Mouse (Mus musculus) heart, adult 2 months (tissue): Measurements from ENCODE around the gene Ano8. TPM values are rescaled to one million over a fixed set of nuclear protein-coding genes. Genes with fewer than 3 reads are reported as not detected.

Experiments used
- DNase-seq, 2 experiments: peaks; one replicate each; pipeline ENCODE4 v3.0.0; 2021
- H3K27ac ChIP-seq: fragments of 200-600 bp; 2 replicates; pipeline ENCODE4 v1.8.1; 2022
- H3K27me3 ChIP-seq: fragments of 200-500 bp; 2 replicates; pipeline ENCODE4 v1.6.1; 2012; ENCODE audit warnings: mild to moderate bottlenecking, low read length, inconsistent platforms, mixed read lengths; ENCODE audit not compliant: control insufficient read depth, insufficient read depth
- H3K36me3 ChIP-seq: fragments of 200-500 bp; 2 replicates; pipeline ENCODE4 v1.6.1; 2012; ENCODE audit warnings: low read length, inconsistent platforms; ENCODE audit not compliant: control insufficient read depth, insufficient read depth
- H3K4me1 ChIP-seq: fragments of 200-500 bp; 2 replicates; pipeline ENCODE4 v1.6.1; 2011; ENCODE audit warnings: low read length; ENCODE audit not compliant: control insufficient read depth, insufficient read depth
- H3K4me3 ChIP-seq: fragments of 200-600 bp; 2 replicates; pipeline ENCODE4 v1.8.1; 2022
- H3K79me2 ChIP-seq: fragments of 200-500 bp; replicated peaks from 2 replicates; pipeline ENCODE4 v1.6.1; 2012; ENCODE audit warnings: mild to moderate bottlenecking, inconsistent platforms, low read length, moderate library complexity, mixed read lengths; ENCODE audit not compliant: control insufficient read depth, insufficient read depth
- H3K9ac ChIP-seq: fragments of 200-500 bp; 2 replicates; pipeline ENCODE4 v1.6.1; 2012; ENCODE audit warnings: low read depth, mild to moderate bottlenecking, control low read depth, inconsistent platforms, low read length, mixed read lengths
- CTCF ChIP-seq: fragments of 200-600 bp; IDR thresholded peaks from 2 replicates; pipeline ENCODE4 v1.8.1; 2022; ENCODE audit warnings: antibody characterized with exemption, mild to moderate bottlenecking, moderate library complexity
- EP300 ChIP-seq: fragments of 200-500 bp; IDR thresholded peaks from 2 replicates; pipeline ENCODE4 v1.6.1; 2011; ENCODE audit warnings: low read depth, low read length, control low read depth; ENCODE audit not compliant: insufficient read depth
- POLR2A ChIP-seq: fragments of 200-500 bp; IDR thresholded peaks from 2 replicates; pipeline ENCODE4 v1.6.1; 2011; ENCODE audit warnings: mild to moderate bottlenecking, low read depth, low read length, control low read depth; ENCODE audit not compliant: insufficient read depth
- WGBS: fragments of 180-500 bp; shearing (Covaris S2); methylation state at CpG from one replicate; pipeline ENCODE4 v1.1.7; 2018; 5-methylcytosine and 5-hydroxymethylcytosine counted together
- intact Hi-C: fragments of 180-260 bp; cut with DNase I; formaldehyde crosslinking; loops from one replicate; pipeline ENCODE4 v1.15.1; 2025
- polyA plus RNA-seq: library from polyadenylated mRNA; depleted of rRNA; stranded (reverse); fragments of >200 nt; gene quantifications from 2 replicates; pipeline ENCODE4 v1.2.3, GENCODE M21; 2012
- total RNA-seq, 2 experiments: library from RNA; stranded (reverse); gene quantifications; 2 replicates each; pipeline ENCODE4 v1.2.3; 2021

Gene Ano8
- total and polyA plus RNA-seq, 3 experiments: 15.3 to 16.3 (median 15.6) TPM

DNA sequence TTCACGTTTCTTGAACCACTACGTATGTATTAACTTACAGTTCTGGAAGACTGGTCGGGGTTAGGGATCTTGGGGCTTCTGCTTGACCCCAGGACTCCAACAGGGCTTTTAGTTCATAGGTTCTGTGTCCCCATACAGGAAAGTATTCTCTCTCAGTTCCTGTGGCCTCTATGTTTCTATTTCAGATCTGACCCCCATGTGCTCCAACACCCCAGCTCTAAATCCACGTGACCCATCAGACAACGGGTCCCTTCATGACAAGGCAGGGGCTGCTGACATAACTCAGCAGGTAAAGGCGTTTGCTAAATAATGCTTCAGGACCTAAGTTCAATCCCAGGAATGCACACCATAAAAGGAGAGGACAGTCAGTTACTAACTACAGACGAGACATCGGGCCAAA, 20.0 kb downstream of the Ano8 start:
- H3K36me3 ChIP-seq: no peaks in the 10 kb centered on the region
- TF ChIP-seq EP300 (no peak), POLR2A (no peak), CTCF (no peak)
- H3K79me2 ChIP-seq: peaks cover 3% of the 10 kb centered on the region; the same call in 1 of the 2 replicates
- DNase-seq: no peak
- H3K4me3 ChIP-seq: peak overlapping the region; percentile 71
- peaks cover 15% of the 10 kb centered on the region for H3K4me1 ChIP-seq
- H3K27me3 ChIP-seq: no peaks in the 10 kb centered on the region
- intact Hi-C loops: no loop called here
- no peak overlapping the region for H3K9ac ChIP-seq
- WGBS: 61% methylated on average over 8 of the region's 8 CpGs
- H3K27ac ChIP-seq: peak overlapping the region; percentile 72

DNA sequence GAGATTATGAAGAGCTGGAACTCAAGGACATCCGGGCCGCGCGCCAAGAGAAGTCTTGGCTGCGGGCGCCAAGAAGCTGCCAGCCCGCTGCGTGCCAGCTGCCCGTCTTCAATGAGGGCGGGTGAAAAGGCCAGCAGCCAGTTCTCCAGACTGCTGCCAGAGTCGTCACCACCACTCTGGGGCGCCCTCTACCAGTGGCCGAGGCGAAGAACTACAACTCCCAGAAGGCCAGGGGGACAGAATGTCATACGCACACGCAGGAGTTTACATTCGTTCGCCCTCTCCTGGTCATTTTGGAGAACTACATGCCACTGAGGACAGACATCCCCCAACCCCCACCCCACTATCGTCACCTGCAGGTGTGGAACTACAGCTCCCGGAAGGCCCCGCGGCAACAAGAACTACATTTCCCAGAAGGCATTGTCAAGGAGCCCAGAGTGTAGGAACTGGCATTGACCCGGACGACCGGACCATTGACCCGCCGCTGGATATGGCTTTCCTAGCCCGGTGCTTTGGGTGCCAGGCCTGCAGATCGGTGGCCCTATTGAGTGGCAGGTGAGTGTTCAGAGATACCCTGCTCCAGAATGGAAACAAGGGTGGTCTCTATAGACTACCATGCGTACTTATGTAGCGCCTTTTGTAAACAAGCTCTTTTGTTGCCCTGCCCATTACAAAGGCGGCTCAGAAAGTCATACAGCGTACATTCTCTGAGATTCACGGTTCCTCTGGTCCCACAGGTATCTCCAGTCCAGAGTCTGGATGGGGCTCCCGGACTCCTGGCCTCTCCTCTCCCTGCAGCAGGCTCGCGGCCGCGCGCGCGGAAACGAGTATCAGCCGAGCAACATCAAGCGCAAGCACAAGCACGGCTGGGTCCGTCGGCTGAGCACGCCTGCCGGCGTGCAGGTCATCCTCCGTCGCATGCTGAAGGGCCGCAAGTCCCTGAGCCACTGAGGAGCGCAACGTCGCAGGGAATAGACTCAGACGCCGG, 21.0 kb downstream of the Ano8 start, which contains the start of gene Mrpl34:
Gene Mrpl34, plus strand, starts transcription at position 447 of the 988 bp plus-strand sequence.
- intact Hi-C loops: loop anchor here (5.0 kb wide), 2 partner anchors 83 to 127 kb away; partner anchors contain the start of genes Nr2f6 and Pgls
- under 1% methylated on average over 59 of the region's 59 CpGs for WGBS
- H3K27ac ChIP-seq: peak within 1 kb of the TSS; percentile 87

GRCm38 (mm10) chr8:71463188-71464033, 22.4 kb downstream of the Ano8 start, which contains the start of gene Abhd8:
TSS of gene Abhd8 (minus strand) at chr8:71463655.
- peak; percentile 98 to 99 for DNase-seq
- H3K4me1 ChIP-seq: peaks cover 8% of the 10 kb centered on the region
- H3K36me3 ChIP-seq: no peaks in the 10 kb centered on the region
- TF ChIP-seq POLR2A (peak; percentile 68), EP300 (0 out of 2 replicates have a peak, but pooled peaks have one; percentile 34), CTCF (no peak)
- intact Hi-C loops: loop anchor here (1.0 to 5.0 kb wide), 3 partner anchors 22 to 129 kb away; partner anchors contain the start of genes Nr2f6 and Pgls
- under 1% methylated on average over 55 of the region's 55 CpGs for WGBS
- H3K4me3 ChIP-seq: peak within 1 kb of the TSS; percentile 73
- H3K27ac ChIP-seq: peak within 1 kb of the TSS; percentile 87
- no peaks in the 10 kb centered on the region for H3K27me3 ChIP-seq
- H3K9ac ChIP-seq: peak within 1 kb of the TSS; percentile 82
- no peaks in the 10 kb centered on the region for H3K79me2 ChIP-seq

More for the DNA sequence above, 21.0 kb downstream of the Ano8 start, which contains the start of gene Mrpl34:
- no peaks in the 10 kb centered on the region for H3K27me3 ChIP-seq
- H3K79me2 ChIP-seq: peaks cover 3% of the 10 kb centered on the region; the same call in 1 of the 2 replicates
- H3K4me3 ChIP-seq: peak within 1 kb of the TSS; percentile 73
- DNase-seq: peak; percentile 96 to 99
- peak within 1 kb of the TSS; percentile 79 for H3K9ac ChIP-seq
- H3K4me1 ChIP-seq: peaks cover 11% of the 10 kb centered on the region
- TF ChIP-seq EP300: peak; percentile 88; the same call in 1 of the 2 replicates
- TF ChIP-seq POLR2A: peak; percentile 95
- TF ChIP-seq CTCF: peak; percentile 98
- H3K36me3 ChIP-seq: no peaks in the 10 kb centered on the region

- Histone ChIP-seq H3K4me1 (peaks cover 8% of the 10 kb centered on the region), H3K36me3 (no peaks in the 10 kb centered on the region), H3K9ac (peak overlapping the region; percentile 82), H3K79me2 (no peaks in the 10 kb centered on the region), H3K27ac (peak overlapping the region; percentile 87; the same call in 1 of the 2 replicates), H3K27me3 (no peaks in the 10 kb centered on the region), H3K4me3 (peak overlapping the region; percentile 73)
- intact Hi-C loops: loop anchor here (1.0 to 5.0 kb wide), 3 partner anchors 21 to 130 kb away; partner anchors contain the start of genes Nr2f6 and Pgls
- TF ChIP-seq CTCF: no peak
- 0 out of 2 replicates have a peak, but pooled peaks have one; percentile 11 for TF ChIP-seq POLR2A
- 10% methylated on average over 16 of the region's 16 CpGs for WGBS
- DNase-seq: peak; percentile 57 to 65
These were observed 23.0 kb downstream of the Ano8 start for GRCm38 (mm10) chr8:71462786-71463185.

GRCm38 (mm10) chr8:71462191-71462590, 23.6 kb downstream of the Ano8 start:
- no peak overlapping the region for H3K27ac ChIP-seq
- DNase-seq: no peak
- TF ChIP-seq POLR2A (no peak), EP300 (no peak), CTCF (no peak)
- H3K79me2 ChIP-seq: no peaks in the 10 kb centered on the region
- no peak overlapping the region for H3K4me3 ChIP-seq
- no peak overlapping the region for H3K9ac ChIP-seq
- no peaks in the 10 kb centered on the region for H3K27me3 ChIP-seq
- WGBS: 81% methylated on average over 4 of the region's 4 CpGs
- no peaks in the 10 kb centered on the region for H3K36me3 ChIP-seq
- intact Hi-C loops: loop anchor here (5.0 kb wide), 2 partner anchors 80 to 130 kb away; partner anchors contain the start of genes Nr2f6 and Pgls
- peaks cover 8% of the 10 kb centered on the region for H3K4me1 ChIP-seq
